Mouse (Mus musculus) heart, adult 2 months (tissue): ENCODE data around the gene Sh3d19.

Source experiments
- EP300 ChIP-seq: fragments of 200-500 bp; IDR thresholded peaks from 2 replicates; pipeline ENCODE4 v1.6.1; 2011; ENCODE audit warnings: low read depth, low read length, control low read depth; ENCODE audit not compliant: insufficient read depth
- POLR2A ChIP-seq: fragments of 200-500 bp; IDR thresholded peaks from 2 replicates; pipeline ENCODE4 v1.6.1; 2011; ENCODE audit warnings: mild to moderate bottlenecking, low read depth, low read length, control low read depth; ENCODE audit not compliant: insufficient read depth

DNA sequence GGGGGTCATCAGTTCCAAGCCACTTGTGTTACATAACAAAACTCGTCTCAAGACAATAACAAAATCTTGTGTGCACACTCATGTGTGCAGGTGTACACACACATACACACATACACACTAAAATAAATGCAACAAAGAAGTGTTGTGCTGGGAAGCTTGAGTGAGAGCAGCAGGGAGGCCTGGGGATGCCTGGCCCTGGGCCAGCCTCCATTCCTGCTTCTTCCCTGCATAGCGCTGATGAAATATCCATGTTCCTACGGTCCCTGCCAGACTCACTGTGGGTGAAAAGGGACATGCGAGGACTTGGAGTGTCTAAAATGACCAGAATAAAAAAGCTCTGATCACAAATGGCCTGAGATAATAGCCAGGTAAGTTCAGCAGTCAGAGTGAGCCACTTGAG lies 59.7 kb downstream of the Sh3d19 start:
- TF ChIP-seq POLR2A (no peak), EP300 (no peak)
